Mouse (Mus musculus) G1E (cell line): ENCODE measurements at regions not wholly inside any gene's neighbourhood (a gene's known extent, or its start where the extent isn't known, plus 50 kb on each side); places are given as distances from the start of the nearest gene placed in this dataset.

Experiments
- CTCF ChIP-seq: IDR thresholded peaks from 2 replicates; pipeline ENCODE4 v1.5.1; 2012; ENCODE audit warnings: low read depth, low read length, inconsistent platforms, mixed read lengths
- GATA1 ChIP-seq: IDR thresholded peaks from 2 replicates; pipeline ENCODE4 v1.6.1; 2012; ENCODE audit warnings: borderline replicate concordance, low read length, inconsistent platforms, mixed read lengths

- TF ChIP-seq CTCF (no peak), GATA1 (no peak)
Measured at GRCm38 (mm10) chr1:77010608-77011214, 504.2 kb downstream of the Epha4 start.
